8 mouse cellular contexts compared by ENCODE assay signal in the genomic region with DNA sequence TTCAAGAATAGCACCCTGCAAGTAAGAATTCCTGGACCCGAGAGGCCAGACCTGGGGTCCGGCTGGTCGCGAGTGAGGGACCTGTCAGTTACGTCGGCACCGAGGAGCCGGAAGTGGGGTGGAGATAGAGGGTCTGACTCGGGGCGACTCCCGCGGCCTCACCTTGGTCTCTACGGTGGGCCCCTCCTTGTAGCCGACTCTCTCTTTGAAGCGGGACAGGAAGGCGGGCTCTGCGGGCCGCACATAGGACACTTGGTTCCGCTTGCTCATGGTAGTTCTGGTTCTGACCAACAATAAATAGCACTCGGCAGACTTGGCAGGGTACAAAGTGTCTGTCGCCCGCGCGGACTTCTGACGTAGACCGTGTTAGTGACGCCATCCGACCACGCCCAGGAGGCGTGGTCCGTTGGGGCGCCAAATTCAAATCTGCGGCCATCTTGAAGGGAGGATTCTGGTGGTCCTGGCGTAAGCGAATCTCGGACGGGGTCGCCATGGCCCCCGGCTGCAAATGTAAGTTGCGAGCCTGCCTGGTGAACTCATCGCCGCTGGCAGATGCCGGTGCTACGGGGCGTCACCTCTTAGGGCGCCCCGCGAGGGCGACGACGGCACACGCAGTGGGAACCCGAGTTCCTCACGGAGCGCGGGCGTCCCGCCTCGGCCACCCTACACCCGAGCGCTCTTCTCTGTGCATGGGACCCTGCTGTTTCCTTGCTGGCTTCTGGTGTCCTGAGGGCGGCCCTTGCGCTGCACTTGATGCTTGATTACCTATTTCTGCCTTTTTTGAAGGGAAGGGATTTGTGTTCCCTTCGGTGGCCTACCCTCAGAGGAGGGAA. TPM values are rescaled to one million over a fixed set of nuclear protein-coding genes. Genes with fewer than 3 reads are reported as not detected.
DNase-seq lines count a peak whose midpoint lies in the region; ATAC-seq lines count a peak whose summit lies in the region.

Gene 1110059G10Rik (minus strand): TSS at position 358 of the 833 bp plus-strand sequence.
Gene Kif15 (plus strand): TSS at position 404 of the 833 bp plus-strand sequence.

- H3K4me1 ChIP-seq in hindbrain, embryonic 12.5 days: peaks cover 12% of the 10 kb centered on the region; the same call in 1 of the 2 replicates

- peak within 1 kb of the TSS; percentile 90 for H3K4me2 ChIP-seq in hindbrain, embryonic 12.5 days (replicated peaks)

- under 1% methylated on average over 64 of the region's 64 CpGs for WGBS in hindbrain, embryonic 12.5 days

- peak; percentile 96 for DNase-seq in NIH3T3 (ENCODE audit: low read depth)
- peak; percentile 96 to 98 for DNase-seq in cerebellum, postnatal 10 days
- DNase-seq in frontal cortex, postnatal 10 days (ENCODE audit: low spot score in 2 of 2): peak; percentile 84 to 93
- DNase-seq in layer of hippocampus, postnatal 25 days (ENCODE audit: extremely low spot score in 1 of 2, low spot score in 1 of 2): peak; percentile 95 to 98
- peak; percentile 90 for DNase-seq in lung, postnatal 25 days (ENCODE audit: low spot score)
- peak; percentile 98 for DNase-seq in retina, embryonic 14.5 days (ENCODE audit: low spot score)
- peak; percentile 95 for DNase-seq in thymus, postnatal 4 days

- H3K9me3 ChIP-seq in hindbrain, embryonic 12.5 days (replicated peaks): no peaks in the 10 kb centered on the region

- H3K27me3 ChIP-seq in hindbrain, embryonic 12.5 days: no peaks in the 10 kb centered on the region

- peak within 1 kb of the TSS; percentile 60 for H3K27ac ChIP-seq in hindbrain, embryonic 12.5 days

- H3K9ac ChIP-seq in hindbrain, embryonic 12.5 days: peak within 1 kb of the TSS; percentile 79

- peak; percentile 97 for ATAC-seq in hindbrain, embryonic 12.5 days (ENCODE audit: low FRiP score)

- peak within 1 kb of the TSS; percentile 87 for H3K4me3 ChIP-seq in hindbrain, embryonic 12.5 days

- peaks cover 8% of the 10 kb centered on the region for H3K36me3 ChIP-seq in hindbrain, embryonic 12.5 days

RNA-seq across cellular contexts. Expression of gene 1110059G10Rik, which starts in this region (rescaled TPM):
- polyA plus RNA-seq in hindbrain, embryonic 12.5 days (2016; fragmentation: Nextera tagmentation; extraction: Ambion mirVana): 30.0 and 31.0 TPM in 2 replicates
- total RNA-seq in layer of hippocampus, postnatal 25 days (2021): 10 to 100 TPM; 24.8 to 26.8 TPM

RNA-seq across cellular contexts. Expression of gene Kif15, which starts in this region (rescaled TPM):
- 46.4 and 50.1 TPM in 2 replicates for polyA plus RNA-seq in hindbrain, embryonic 12.5 days (2016; fragmentation: Nextera tagmentation; extraction: Ambion mirVana)
- total RNA-seq in layer of hippocampus, postnatal 25 days (2021): 1 to 10 TPM; 1.1 to 1.7 TPM

Comparison
In these comparisons a context has a peak if more than half of its experiments do, and no peak if none do; other contexts are left out.
1. Peak in every context shown above with its lines: DNase-seq, ATAC-seq, H3K4me3 ChIP-seq and H3K27ac ChIP-seq.